Mouse (Mus musculus) hindbrain, postnatal 0 days (tissue): ENCODE measurements around the gene Tenm3. TPM values are rescaled to one million over a fixed set of nuclear protein-coding genes. Genes with fewer than 3 reads are reported as not detected.

Source experiments
- ATAC-seq: fragments of 200-750 bp; cut with Nextera tagmentation; 2 replicates; pipeline ENCODE4 v1.8.0; 2017; ENCODE audit warnings: mild to moderate bottlenecking, moderate TSS enrichment, moderate library complexity
- DNase-seq: peaks from one replicate; pipeline ENCODE4 v3.0.0-alpha.2; 2015; ENCODE audit warnings: low spot score
- H3K27ac ChIP-seq: fragments of 300-500 bp; sonication (generic); 2 replicates; pipeline ENCODE4 v1.5.1; 2014; ENCODE audit warnings: mild to moderate bottlenecking
- H3K27me3 ChIP-seq: fragments of 300-500 bp; sonication (generic); 2 replicates; pipeline ENCODE4 v1.6.1; 2014; ENCODE audit warnings: low read length, mixed read lengths; ENCODE audit not compliant: insufficient read depth
- H3K36me3 ChIP-seq: fragments of 300-500 bp; sonication (generic); 2 replicates; pipeline ENCODE4 v1.6.1; 2014; ENCODE audit warnings: low read length, mixed read lengths; ENCODE audit not compliant: insufficient read depth
- H3K4me1 ChIP-seq: fragments of 300-500 bp; sonication (generic); 2 replicates; pipeline ENCODE4 v1.6.1; 2014; ENCODE audit warnings: antibody characterized with exemption, low read length, mixed read lengths; ENCODE audit not compliant: insufficient read depth
- H3K4me2 ChIP-seq: fragments of 300-500 bp; sonication (generic); 2 replicates; pipeline ENCODE4 v1.6.1; 2014; ENCODE audit warnings: low read depth, mild to moderate bottlenecking, low read length, moderate library complexity, mixed read lengths
- H3K4me3 ChIP-seq: fragments of 300-500 bp; sonication (generic); 2 replicates; pipeline ENCODE4 v1.5.1; 2014; ENCODE audit warnings: low read length
- H3K9ac ChIP-seq: fragments of 300-500 bp; sonication (generic); replicated peaks from 2 replicates; pipeline ENCODE4 v1.6.1; 2014; ENCODE audit warnings: mild to moderate bottlenecking, low read length, moderate library complexity, mixed read lengths
- H3K9me3 ChIP-seq: fragments of 300-500 bp; sonication (generic); 2 replicates; pipeline ENCODE4 v1.6.1; 2016; ENCODE audit warnings: low read length, mixed read lengths
- CTCF ChIP-seq: IDR thresholded peaks from 2 replicates; pipeline ENCODE4 v1.5.1; 2016; ENCODE audit warnings: antibody characterized with exemption, control low read depth, low read depth
- WGBS: fragments of 180-500 bp; shearing (Covaris S2); extraction: QIAGEN DNeasy Blood & Tissue Kit; methylation state at CpG from one replicate; pipeline ENCODE4 v1.1.7; 2014; 5-methylcytosine and 5-hydroxymethylcytosine counted together
- polyA plus RNA-seq: library from polyadenylated mRNA; unstranded; fragments of >200 nt; fragmentation: Nextera tagmentation; extraction: Ambion mirVana; gene quantifications from 2 replicates; pipeline ENCODE4 v1.2.1, GENCODE M21; 2015
- total RNA-seq: library from RNA; depleted of rRNA; stranded (reverse); fragments of >200 nt; gene quantifications from 2 replicates; pipeline ENCODE4 v1.2.3, GENCODE M21; 2014

Gene Tenm3
- total and polyA plus RNA-seq, 2 experiments from 2014 or later, result 21.3 to 151 TPM

DNA sequence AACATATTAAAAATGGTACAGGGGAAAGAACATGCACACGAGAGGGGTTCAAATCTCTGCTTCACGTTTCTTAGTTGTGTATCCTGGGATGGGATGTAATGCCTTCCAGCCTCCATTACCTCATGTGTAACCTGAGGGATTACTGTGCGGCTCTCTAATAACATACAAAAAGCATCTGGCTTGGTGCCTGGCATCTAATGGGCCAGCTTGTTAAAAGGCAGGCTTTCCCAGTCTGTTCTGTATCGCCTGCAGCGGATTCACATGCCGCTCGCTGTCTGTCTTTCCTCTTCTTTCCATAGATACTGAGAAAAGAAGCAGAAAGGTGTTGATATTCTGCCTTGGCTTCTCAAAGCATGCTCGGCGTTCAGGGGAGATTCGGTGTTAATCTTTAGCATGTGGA lies 558.3 kb downstream of the Tenm3 start:
- H3K36me3 ChIP-seq, result no peaks in the 10 kb centered on the region
- no peak for ATAC-seq
- H3K9me3 ChIP-seq, result no peaks in the 10 kb centered on the region
- peak; percentile 39 for DNase-seq
- H3K27me3 ChIP-seq, result no peaks in the 10 kb centered on the region
- no peak for TF ChIP-seq CTCF
- no peaks in the 10 kb centered on the region for H3K4me1 ChIP-seq
- 72% methylated on average over 10 of the region's 10 CpGs for WGBS
- H3K27ac ChIP-seq, result no peak overlapping the region
- H3K4me3 ChIP-seq, result no peak overlapping the region
- H3K9ac ChIP-seq, result no peak overlapping the region
- no peak overlapping the region for H3K4me2 ChIP-seq

GRCm38 (mm10) chr8:48281855-48282254 lies 561.9 kb downstream of the Tenm3 start:
- no peak overlapping the region for H3K4me2 ChIP-seq
- H3K36me3 ChIP-seq, result no peaks in the 10 kb centered on the region
- DNase-seq (no peak), ATAC-seq (no peak)
- 91% methylated on average over 11 of the region's 11 CpGs for WGBS
- no peaks in the 10 kb centered on the region for H3K27me3 ChIP-seq
- no peak for TF ChIP-seq CTCF
- no peak overlapping the region for H3K27ac ChIP-seq
- no peaks in the 10 kb centered on the region for H3K4me1 ChIP-seq
- no peak overlapping the region for H3K4me3 ChIP-seq
- no peaks in the 10 kb centered on the region for H3K9me3 ChIP-seq
- H3K9ac ChIP-seq, result no peak overlapping the region

DNA sequence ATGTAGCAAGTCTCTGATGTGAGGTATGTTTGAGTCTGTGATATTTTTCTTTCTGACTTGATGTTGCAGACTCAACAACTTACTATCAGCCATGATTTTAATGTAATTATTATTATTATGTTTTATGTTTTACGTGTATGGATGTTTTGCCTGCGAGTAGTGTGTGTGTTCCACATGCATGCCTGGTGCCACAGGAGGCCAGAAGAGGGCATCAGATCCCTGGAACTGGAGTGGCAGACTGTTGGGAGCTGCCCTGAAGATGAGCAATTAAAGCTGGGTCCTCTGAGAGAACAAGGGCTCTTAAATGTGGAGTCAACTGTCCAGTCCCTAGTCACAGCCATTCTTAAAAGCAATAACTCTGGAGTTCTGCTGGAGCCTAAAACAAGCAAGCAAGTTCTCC lies 564.4 kb downstream of the Tenm3 start:
- H3K4me3 ChIP-seq, result no peak overlapping the region
- H3K9me3 ChIP-seq, result peaks cover 4% of the 10 kb centered on the region; the same call in 1 of the 2 replicates
- no peak overlapping the region for H3K27ac ChIP-seq
- no peak overlapping the region for H3K9ac ChIP-seq
- DNase-seq (no peak), ATAC-seq (no peak)
- H3K4me2 ChIP-seq, result no peak overlapping the region
- peaks cover 8% of the 10 kb centered on the region for H3K36me3 ChIP-seq
- H3K27me3 ChIP-seq, result no peaks in the 10 kb centered on the region
- no peaks in the 10 kb centered on the region for H3K4me1 ChIP-seq
- TF ChIP-seq CTCF, result peak; percentile 52
- 91% methylated on average over 2 of the region's 2 CpGs for WGBS

DNA sequence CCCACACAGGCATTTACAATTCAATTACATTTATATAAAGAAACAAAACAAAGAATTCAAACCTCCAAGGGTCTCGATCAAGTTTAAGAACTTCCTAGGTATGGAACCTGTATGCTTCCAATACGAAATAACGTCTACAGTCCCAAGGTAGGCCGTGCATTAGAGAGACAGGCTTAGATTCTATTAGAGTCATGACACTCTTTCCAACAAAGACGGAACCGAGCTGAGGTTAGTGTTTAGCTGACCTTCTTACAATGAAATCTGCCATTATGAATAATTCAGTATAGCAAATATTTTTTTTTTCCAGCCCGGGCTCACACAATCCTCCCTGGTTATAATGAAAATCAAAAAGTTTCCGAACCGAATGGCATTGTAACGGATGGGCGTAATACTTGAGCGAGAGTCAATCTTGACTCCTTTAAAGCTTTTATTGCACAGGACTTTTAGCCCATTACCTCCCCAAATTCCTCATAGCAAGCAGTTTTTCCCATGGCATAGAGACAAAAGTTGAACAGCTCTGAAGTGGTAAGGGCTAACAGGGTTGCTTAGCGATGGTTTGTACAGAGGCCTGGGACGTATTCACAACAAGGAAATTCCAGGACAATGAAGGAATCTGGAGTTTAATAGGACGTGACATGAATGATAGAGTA lies 565.6 kb downstream of the Tenm3 start:
- Histone ChIP-seq H3K4me1 (no peaks in the 10 kb centered on the region), H3K36me3 (peaks cover 8% of the 10 kb centered on the region), H3K27ac (no peak overlapping the region), H3K4me2 (no peak overlapping the region), H3K27me3 (no peaks in the 10 kb centered on the region), H3K9ac (no peak overlapping the region), H3K4me3 (no peak overlapping the region), H3K9me3 (peaks cover 4% of the 10 kb centered on the region; the same call in 1 of the 2 replicates)
- 35% methylated on average over 15 of the region's 15 CpGs for WGBS
- peak; percentile 52 for DNase-seq
- ATAC-seq, result peak; percentile 87
- no peak for TF ChIP-seq CTCF

GRCm38 (mm10) chr8:48275066-48275465 lies 568.7 kb downstream of the Tenm3 start:
- DNase-seq (no peak), ATAC-seq (no peak)
- Histone ChIP-seq H3K4me3 (no peak overlapping the region), H3K9me3 (peaks cover 4% of the 10 kb centered on the region; the same call in 1 of the 2 replicates), H3K9ac (no peak overlapping the region), H3K36me3 (peaks cover 8% of the 10 kb centered on the region), H3K4me2 (no peak overlapping the region), H3K27ac (no peak overlapping the region), H3K4me1 (no peaks in the 10 kb centered on the region), H3K27me3 (no peaks in the 10 kb centered on the region)
- TF ChIP-seq CTCF, result no peak
- WGBS, result 88% methylated on average over 11 of the region's 11 CpGs

DNA sequence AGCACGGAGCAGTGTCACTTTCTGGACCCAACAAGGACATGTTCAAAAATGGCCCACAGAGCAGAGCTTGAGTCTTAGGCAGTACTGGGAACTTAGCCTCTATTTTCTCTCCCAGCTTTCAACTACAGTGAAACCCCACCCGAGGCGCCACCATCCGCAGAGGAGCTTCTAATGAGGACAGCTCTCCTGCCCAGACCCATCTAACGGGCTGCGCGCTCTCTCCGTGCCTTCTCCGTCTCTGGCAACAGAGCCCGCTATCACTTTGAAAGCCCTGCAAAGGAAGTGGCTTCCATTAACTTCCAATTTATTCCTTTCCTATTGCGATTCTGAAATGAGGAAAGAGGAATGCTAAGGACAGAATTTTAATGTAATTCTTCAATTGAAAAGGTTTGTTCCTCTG lies 569.2 kb downstream of the Tenm3 start:
- Histone ChIP-seq H3K9ac (no peak overlapping the region), H3K27me3 (no peaks in the 10 kb centered on the region), H3K36me3 (peaks cover 8% of the 10 kb centered on the region), H3K9me3 (peaks cover 4% of the 10 kb centered on the region; the same call in 1 of the 2 replicates), H3K4me1 (no peaks in the 10 kb centered on the region), H3K4me2 (no peak overlapping the region), H3K27ac (no peak overlapping the region), H3K4me3 (no peak overlapping the region)
- ATAC-seq (no peak), DNase-seq (no peak)
- 91% methylated on average over 11 of the region's 11 CpGs for WGBS
- TF ChIP-seq CTCF, result no peak

DNA sequence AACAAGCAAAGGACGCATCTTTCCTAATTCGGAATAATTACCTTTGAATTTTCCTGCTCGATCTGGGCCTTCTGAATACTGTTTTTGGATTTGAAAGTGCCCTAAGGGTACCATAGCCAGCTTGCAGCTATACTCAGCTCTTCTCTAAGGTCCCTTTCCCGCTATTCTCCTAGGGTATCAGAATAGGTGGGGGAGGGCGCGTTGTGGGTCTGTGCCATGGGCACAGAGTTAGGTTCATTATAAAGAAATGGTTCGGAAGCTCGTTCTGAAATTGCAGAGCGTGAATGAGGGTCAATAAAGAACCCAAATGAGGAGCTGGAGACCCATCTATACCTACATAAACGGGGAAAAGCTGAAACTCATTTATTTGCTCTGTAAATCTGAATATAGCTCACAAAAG lies 575.1 kb downstream of the Tenm3 start:
- ATAC-seq (no peak), DNase-seq (no peak)
- no peaks in the 10 kb centered on the region for H3K27me3 ChIP-seq
- H3K4me3 ChIP-seq, result no peak overlapping the region
- 89% methylated on average over 10 of the region's 10 CpGs for whole genome bisulfite sequencing
- no peaks in the 10 kb centered on the region for H3K36me3 ChIP-seq
- no peak overlapping the region for H3K4me2 ChIP-seq
- no peaks in the 10 kb centered on the region for H3K4me1 ChIP-seq
- H3K9ac ChIP-seq, result no peak overlapping the region
- no peak overlapping the region for H3K27ac ChIP-seq
- no peak for TF ChIP-seq CTCF
- H3K9me3 ChIP-seq, result no peaks in the 10 kb centered on the region
